Comparison of ENCODE assay signal across 8 mouse cellular contexts in genomic region chr7:38183709-38184417, GRCm38 (mm10). TPM values are rescaled to one million over a fixed set of nuclear protein-coding genes. Genes with fewer than 3 reads are reported as not detected.
DNase-seq lines count a peak whose midpoint lies in the region; ATAC-seq and TF ChIP-seq lines count a peak whose summit lies in the region.

No protein-coding gene starts in this region.

- H3K27me3 ChIP-seq in hindbrain, postnatal 0 days (ENCODE audit: insufficient read depth, low read length), result no peaks in the 10 kb centered on the region

- H3K9me3 ChIP-seq in hindbrain, postnatal 0 days (ENCODE audit: low read length), result no peaks in the 10 kb centered on the region

- peak overlapping the region; percentile 90 for H3K27ac ChIP-seq in gastrocnemius, adult 2 months
- H3K27ac ChIP-seq in hindbrain, postnatal 0 days, result peak overlapping the region; percentile 88
- peak overlapping the region; percentile 98 for H3K27ac ChIP-seq in left cerebral cortex, adult 2 months
- H3K27ac ChIP-seq in macrophage, result peak overlapping the region; percentile 63

- H3K9ac ChIP-seq in hindbrain, postnatal 0 days (replicated peaks; ENCODE audit: low read length), result peak overlapping the region; percentile 77

- TF ChIP-seq CTCF in gastrocnemius, adult 2 months (IDR thresholded peaks at IDR 0.05), result no peak; the same call in 1 of the 2 replicates
- no peak for TF ChIP-seq CTCF in hindbrain, postnatal 0 days (IDR thresholded peaks at IDR 0.05; ENCODE audit: low read depth)
- TF ChIP-seq CTCF in left cerebral cortex, adult 2 months (IDR thresholded peaks at IDR 0.05), result no peak; the same call in 1 of the 2 replicates

- peak; percentile 79 for ATAC-seq in common myeloid progenitor, adult 5-6 weeks (replicated peaks; ENCODE audit: low read depth, poor library complexity, severe bottlenecking)
- ATAC-seq in hindbrain, postnatal 0 days, result peak; percentile 92

- intact Hi-C loops in gastrocnemius, adult 2 months (cut with DNase I), result loop anchor here (1.0 kb wide), 1 partner anchor 83 kb away; no protein-coding TSS in a partner anchor
- intact Hi-C loops in left cerebral cortex, adult 2 months (cut with DNase I), result no loop called here

- no peaks in the 10 kb centered on the region for H3K36me3 ChIP-seq in hindbrain, postnatal 0 days (ENCODE audit: insufficient read depth, low read length)
- H3K36me3 ChIP-seq in macrophage (ENCODE audit: inconsistent target), result no peaks in the 10 kb centered on the region

- H3K4me1 ChIP-seq in hindbrain, postnatal 0 days (ENCODE audit: insufficient read depth, low read length), result peaks cover 19% of the 10 kb centered on the region

- peak; percentile 92 for DNase-seq in ZHBTc4 (ENCODE audit: low read depth, low spot score)
- DNase-seq in gastrocnemius, adult 2 months, result peak; percentile 91
- DNase-seq in hindbrain, postnatal 0 days (ENCODE audit: low spot score), result peak; percentile 92
- DNase-seq in left cerebral cortex, adult 2 months (ENCODE audit: extremely low spot score in 1 of 2, low spot score in 2 of 2), result peak; percentile 85
- DNase-seq in right cerebral cortex, adult 18-20 months, result peak; percentile 90
- peak; percentile 49 for DNase-seq in urinary bladder, postnatal 10 days (ENCODE audit: low spot score)

- H3K4me2 ChIP-seq in hindbrain, postnatal 0 days (ENCODE audit: low read depth, low read length), result peak overlapping the region; percentile 82

- H3K4me3 ChIP-seq in gastrocnemius, adult 2 months, result peak overlapping the region; percentile 93
- H3K4me3 ChIP-seq in hindbrain, postnatal 0 days (ENCODE audit: low read length), result peak overlapping the region; percentile 61
- H3K4me3 ChIP-seq in left cerebral cortex, adult 2 months, result peak overlapping the region; percentile 87
- peak overlapping the region; percentile 61 for H3K4me3 ChIP-seq in macrophage (ENCODE audit: inconsistent target)

- WGBS in hindbrain, postnatal 0 days, result 6% methylated on average over 36 of the region's 36 CpGs
- WGBS in macrophage (ENCODE audit: missing documents), result under 1% methylated on average over 36 of the region's 36 CpGs

- peaks cover 34% of the 10 kb centered on the region; the same call in 1 of the 2 replicates for H3K79me2 ChIP-seq in macrophage (ENCODE audit: inconsistent target)

RNA-seq across cellular contexts. Expression of gene 1600014C10Rik, which starts 0.8 kb away (rescaled TPM):
- total RNA-seq in common myeloid progenitor, adult 5-6 weeks (2017), result 12.0 and 15.2 TPM in 2 replicates
- 10 to 100 TPM; 23.4 to 31.9 TPM for total RNA-seq in gastrocnemius, adult 2 months (2021)
- total RNA-seq in hindbrain, postnatal 0 days (2014; rRNA removed), result 34.9 and 35.8 TPM in 2 replicates
- 25.6 and 26.1 TPM in 2 replicates for polyA plus RNA-seq in hindbrain, postnatal 0 days (2015; fragmentation: Nextera tagmentation; extraction: Ambion mirVana)
- total RNA-seq in left cerebral cortex, adult 2 months (2021), result 10 to 100 TPM; 20.7 to 24.0 TPM
- total RNA-seq in macrophage (2018; cell fraction: chromatin; rRNA removed), result 10 to 100 TPM in 20 of 26 experiments, 1 to 10 TPM in 6; 3.8 to 83.0 (median 27.6) TPM
- 100 to 1,000 TPM in 7 of 26 experiments, 10 to 100 TPM in 19; 12.3 to 145 (median 38.9) TPM for total RNA-seq in macrophage (2018; cell fraction: cytosol; rRNA removed)
- 100 to 1,000 TPM in 4 of 26 experiments, 10 to 100 TPM in 16, 1 to 10 TPM in 6; 5.3 to 166 (median 41.8) TPM for total RNA-seq in macrophage (2018; cell fraction: nucleus; rRNA removed)
- 15.1 to 37.7 TPM (median 17.5 TPM) in 3 replicates for polyA plus RNA-seq in macrophage (2018)

RNA-seq across cellular contexts. Expression of gene Plekhf1, which starts 44.0 kb away (rescaled TPM):
- total RNA-seq in common myeloid progenitor, adult 5-6 weeks (2017), result 0.27 and 0.34 TPM in 2 replicates
- 10 to 100 TPM in 1 of 2 experiments, 1 to 10 TPM in 1; 6.6 to 15.0 TPM for total RNA-seq in gastrocnemius, adult 2 months (2021)
- 1.2 and 2.0 TPM in 2 replicates for total RNA-seq in hindbrain, postnatal 0 days (2014; rRNA removed)
- 0.84 and 0.97 TPM in 2 replicates for polyA plus RNA-seq in hindbrain, postnatal 0 days (2015; fragmentation: Nextera tagmentation; extraction: Ambion mirVana)
- total RNA-seq in left cerebral cortex, adult 2 months (2021), result 1 to 10 TPM; 2.3 to 2.5 TPM
- total RNA-seq in macrophage (2018; cell fraction: chromatin; rRNA removed), result 10 to 100 TPM in 1 of 26 experiments, 1 to 10 TPM in 5, under 1 TPM in 13, not detected in 7; 0.13 to 10.0 (median 0.37) TPM
- 1 to 10 TPM in 1 of 26 experiments, under 1 TPM in 25; 0.03 to 3.5 (median 0.13) TPM for total RNA-seq in macrophage (2018; cell fraction: cytosol; rRNA removed)
- 1 to 10 TPM in 3 of 26 experiments, under 1 TPM in 13, not detected in 10; 0.06 to 7.4 (median 0.21) TPM for total RNA-seq in macrophage (2018; cell fraction: nucleus; rRNA removed)
- 0.14 to 0.42 TPM (median 0.19 TPM) in 3 replicates for polyA plus RNA-seq in macrophage (2018)

Comparison
In these comparisons a context has a peak if more than half of its experiments do, and no peak if none do; other contexts are left out.
1. Peak in every context shown above with its lines: DNase-seq, ATAC-seq, H3K4me3 ChIP-seq and H3K27ac ChIP-seq.